Mouse (Mus musculus) lung, embryonic 14.5 days (tissue): ENCODE data around the gene Hipk2. TPM values are rescaled to one million over a fixed set of nuclear protein-coding genes. Genes with fewer than 3 reads are reported as not detected.

Experiments used
- ATAC-seq: fragments of 200-750 bp; cut with Nextera tagmentation; 2 replicates; pipeline ENCODE4 v1.8.0; 2017; ENCODE audit warnings: mild to moderate bottlenecking, moderate TSS enrichment, moderate library complexity; ENCODE audit not compliant: insufficient read depth
- DNase-seq: peaks from one replicate; pipeline ENCODE4 v3.0.0-alpha.2; 2015
- H3K27ac ChIP-seq: fragments of 300-500 bp; sonication (generic); 2 replicates; pipeline ENCODE4 v1.5.1; 2014; ENCODE audit warnings: low read depth, mild to moderate bottlenecking, moderate library complexity
- H3K27me3 ChIP-seq: fragments of 300-500 bp; sonication (generic); 2 replicates; pipeline ENCODE4 v1.6.1; 2014; ENCODE audit warnings: low read length, control low read depth; ENCODE audit not compliant: insufficient read depth
- H3K36me3 ChIP-seq: fragments of 300-500 bp; sonication (generic); 2 replicates; pipeline ENCODE4 v1.6.1; 2014; ENCODE audit warnings: control low read depth; ENCODE audit not compliant: insufficient read depth
- H3K4me1 ChIP-seq: fragments of 300-500 bp; sonication (generic); 2 replicates; pipeline ENCODE4 v1.6.1; 2014; ENCODE audit warnings: antibody characterized with exemption, control low read depth; ENCODE audit not compliant: insufficient read depth
- H3K4me2 ChIP-seq: fragments of 300-500 bp; sonication (generic); 2 replicates; pipeline ENCODE4 v1.6.1; 2014; ENCODE audit warnings: mild to moderate bottlenecking
- H3K4me3 ChIP-seq: fragments of 300-500 bp; sonication (generic); 2 replicates; pipeline ENCODE4 v1.5.1; 2014; ENCODE audit warnings: low read depth, low read length
- H3K9ac ChIP-seq: fragments of 300-500 bp; sonication (generic); 2 replicates; pipeline ENCODE4 v1.6.1; 2014
- H3K9me3 ChIP-seq: fragments of 300-500 bp; sonication (generic); 2 replicates; pipeline ENCODE4 v1.6.1; 2016; ENCODE audit warnings: low read depth, low read length, control low read depth
- CTCF ChIP-seq: IDR thresholded peaks from 2 replicates; pipeline ENCODE4 v1.5.1; 2016; ENCODE audit warnings: antibody characterized with exemption, low read depth
- WGBS: fragments of 180-500 bp; shearing (Covaris S2); extraction: QIAGEN DNeasy Blood & Tissue Kit; methylation state at CpG from one replicate; pipeline ENCODE4 v1.1.7; 2014; 5-methylcytosine and 5-hydroxymethylcytosine counted together
- polyA plus RNA-seq: library from polyadenylated mRNA; unstranded; fragments of >200 nt; fragmentation: Nextera tagmentation; extraction: Ambion mirVana; gene quantifications from 2 replicates; pipeline ENCODE4 v1.2.1, GENCODE M21; 2014

Hipk2 gene
- polyA plus RNA-seq, 1 experiment from 2014 or later: 20.8 TPM

GRCm38 (mm10) chr6:38796388-38796787 is 79.6 kb downstream of the Hipk2 start:
- WGBS: 78% methylated on average over 1 of the region's 1 CpGs
- no peak for DNase-seq
- no peaks in the 10 kb centered on the region for H3K4me1 ChIP-seq
- no peak for TF ChIP-seq CTCF
- no peaks in the 10 kb centered on the region for H3K36me3 ChIP-seq
- H3K27me3 ChIP-seq: no peaks in the 10 kb centered on the region
- H3K4me3 ChIP-seq: no peak overlapping the region
- ATAC-seq: no peak
- no peak overlapping the region for H3K9ac ChIP-seq
- 0 out of 2 replicates have a peak overlapping the region, but pooled peaks have one; percentile 31 for H3K27ac ChIP-seq
- no peak overlapping the region for H3K4me2 ChIP-seq
- no peaks in the 10 kb centered on the region for H3K9me3 ChIP-seq

GRCm38 (mm10) chr6:38795096-38795816 is 80.7 kb downstream of the Hipk2 start:
- no peak overlapping the region for H3K4me3 ChIP-seq
- no peak overlapping the region; the same call in 1 of the 2 replicates for H3K27ac ChIP-seq
- H3K36me3 ChIP-seq: no peaks in the 10 kb centered on the region
- no peak for DNase-seq
- no peak for ATAC-seq
- H3K9me3 ChIP-seq: no peaks in the 10 kb centered on the region
- TF ChIP-seq CTCF: no peak
- H3K4me2 ChIP-seq: no peak overlapping the region
- no peak overlapping the region for H3K9ac ChIP-seq
- H3K27me3 ChIP-seq: no peaks in the 10 kb centered on the region
- 71% methylated on average over 3 of the region's 3 CpGs for WGBS
- no peaks in the 10 kb centered on the region for H3K4me1 ChIP-seq

DNA sequence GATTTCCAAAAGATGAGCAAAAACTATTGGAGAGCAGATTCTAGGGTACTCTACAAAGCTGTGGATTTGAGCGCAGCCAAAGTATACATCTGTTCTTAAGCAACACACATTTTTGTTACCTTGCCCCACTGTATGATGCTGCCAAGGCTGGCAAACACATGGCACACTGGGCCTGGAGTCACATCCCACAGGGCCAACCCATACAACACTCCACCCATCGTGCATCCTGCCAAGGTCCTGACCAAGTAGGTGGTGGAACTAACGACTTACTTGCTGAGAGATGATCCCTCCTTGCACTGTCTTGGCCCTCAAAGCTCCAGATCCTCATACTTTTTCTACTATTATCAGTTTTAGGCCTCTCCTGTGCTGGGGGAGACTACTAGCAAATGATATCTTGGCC is 83.0 kb downstream of the Hipk2 start:
- DNase-seq (no peak), ATAC-seq (no peak)
- Histone ChIP-seq H3K9ac (no peak overlapping the region), H3K4me1 (no peaks in the 10 kb centered on the region), H3K27me3 (no peaks in the 10 kb centered on the region), H3K9me3 (no peaks in the 10 kb centered on the region), H3K36me3 (no peaks in the 10 kb centered on the region), H3K4me2 (no peak overlapping the region), H3K4me3 (no peak overlapping the region), H3K27ac (no peak overlapping the region)
- TF ChIP-seq CTCF: no peak
- 86% methylated on average over 3 of the region's 3 CpGs for WGBS

DNA sequence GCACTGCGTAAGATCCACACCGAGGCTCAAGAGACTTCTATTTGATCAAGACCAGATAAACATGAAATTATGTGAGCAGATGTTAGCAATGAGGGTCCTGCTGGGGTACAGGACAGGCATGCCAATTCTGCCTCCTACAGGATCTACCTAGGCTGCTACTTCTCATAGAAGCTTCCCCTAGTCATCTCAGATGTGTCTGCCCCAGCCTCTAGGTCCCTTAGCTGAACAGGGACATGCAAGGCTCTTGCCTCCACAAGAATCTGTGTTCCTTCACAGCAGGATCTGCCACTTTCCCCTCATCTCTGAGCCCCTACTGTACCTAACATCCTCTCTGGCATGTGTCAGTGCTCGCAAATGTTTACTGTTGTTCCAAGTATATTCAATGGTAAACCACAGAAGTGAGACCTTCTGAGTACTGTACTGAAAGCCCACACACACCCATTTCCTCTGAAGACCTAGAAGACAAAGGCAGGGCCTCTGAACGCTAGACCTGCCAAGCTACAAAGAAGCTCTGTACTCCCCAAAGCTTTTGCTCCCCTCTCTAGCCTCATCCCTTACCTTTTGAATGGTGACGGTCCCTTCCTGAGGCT is 86.6 kb downstream of the Hipk2 start:
- Histone ChIP-seq H3K36me3 (no peaks in the 10 kb centered on the region), H3K27ac (no peak overlapping the region), H3K9me3 (no peaks in the 10 kb centered on the region), H3K4me2 (no peak overlapping the region), H3K9ac (no peak overlapping the region), H3K4me3 (no peak overlapping the region), H3K4me1 (no peaks in the 10 kb centered on the region), H3K27me3 (no peaks in the 10 kb centered on the region)
- DNase-seq: no peak
- ATAC-seq: no peak
- TF ChIP-seq CTCF: no peak
- 73% methylated on average over 5 of the region's 5 CpGs for WGBS

- Histone ChIP-seq H3K27me3 (no peaks in the 10 kb centered on the region), H3K4me2 (no peak overlapping the region), H3K9me3 (no peaks in the 10 kb centered on the region), H3K9ac (no peak overlapping the region), H3K4me3 (no peak overlapping the region), H3K4me1 (no peaks in the 10 kb centered on the region), H3K36me3 (no peaks in the 10 kb centered on the region), H3K27ac (no peak overlapping the region)
- DNase-seq (no peak), ATAC-seq (no peak)
- 75% methylated on average over 6 of the region's 6 CpGs for WGBS
- TF ChIP-seq CTCF: no peak
Observed at GRCm38 (mm10) chr6:38787811-38788509, 88.0 kb downstream of the Hipk2 start.

DNA sequence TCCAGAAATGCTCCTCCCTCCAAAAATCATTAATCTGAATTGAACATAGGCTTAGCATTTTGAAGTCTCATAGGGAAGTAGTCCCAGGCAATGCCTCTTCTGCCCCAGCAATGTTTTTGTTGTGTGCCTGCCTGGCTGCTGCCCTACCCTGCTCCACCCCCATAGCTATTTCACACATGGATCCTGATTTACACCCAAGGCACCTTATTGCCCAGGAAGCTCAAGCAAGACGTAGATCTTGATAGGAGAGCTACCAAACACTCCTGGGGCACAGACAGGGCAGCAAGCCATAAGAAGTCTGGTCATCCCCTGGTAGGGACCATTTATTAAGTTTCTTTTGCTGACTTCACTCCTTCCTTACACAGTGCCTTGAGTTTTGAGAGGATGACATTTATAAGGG is 88.8 kb downstream of the Hipk2 start:
- no peak overlapping the region for H3K4me3 ChIP-seq
- no peak for DNase-seq
- no peak overlapping the region for H3K9ac ChIP-seq
- H3K4me2 ChIP-seq: no peak overlapping the region
- TF ChIP-seq CTCF: no peak
- H3K9me3 ChIP-seq: no peaks in the 10 kb centered on the region
- no peaks in the 10 kb centered on the region for H3K4me1 ChIP-seq
- 17% methylated on average over 1 of the region's 1 CpGs for WGBS
- ATAC-seq: no peak
- no peaks in the 10 kb centered on the region for H3K27me3 ChIP-seq
- no peaks in the 10 kb centered on the region for H3K36me3 ChIP-seq
- 0 out of 2 replicates have a peak overlapping the region, but pooled peaks have one; percentile 26 for H3K27ac ChIP-seq

DNA sequence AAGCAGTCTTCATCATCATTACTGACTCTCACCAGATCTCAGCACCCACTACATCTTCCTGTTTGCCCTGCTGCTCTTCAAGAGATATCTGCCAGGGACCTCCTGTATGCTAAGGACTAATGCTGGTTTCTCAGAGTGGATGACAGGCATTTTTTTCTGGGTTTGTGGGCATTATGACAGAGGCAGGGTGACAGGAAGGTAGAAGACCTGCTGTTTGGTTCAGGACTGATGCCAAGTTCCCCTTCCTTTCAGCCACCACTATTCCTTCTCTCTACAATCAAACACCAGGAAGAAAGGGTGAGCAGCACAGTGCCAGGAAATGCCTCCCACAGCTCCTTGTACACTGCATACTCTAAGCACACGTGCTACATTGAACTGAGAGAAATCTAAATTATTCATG is 90.2 kb downstream of the Hipk2 start:
- H3K27me3 ChIP-seq: no peaks in the 10 kb centered on the region
- H3K27ac ChIP-seq: no peak overlapping the region
- H3K36me3 ChIP-seq: no peaks in the 10 kb centered on the region
- no peaks in the 10 kb centered on the region for H3K4me1 ChIP-seq
- no peaks in the 10 kb centered on the region for H3K9me3 ChIP-seq
- no peak overlapping the region for H3K9ac ChIP-seq
- ATAC-seq: no peak
- no peak overlapping the region for H3K4me2 ChIP-seq
- H3K4me3 ChIP-seq: no peak overlapping the region
- no peak for TF ChIP-seq CTCF
- no peak for DNase-seq
- 53% methylated on average over 1 of the region's 1 CpGs for WGBS
